Mouse (Mus musculus) heart, embryonic 14.5 days (tissue): Measurements from ENCODE around the gene Sufu. TPM values are rescaled to one million over a fixed set of nuclear protein-coding genes. Genes with fewer than 3 reads are reported as not detected.

Experiments
- ATAC-seq: fragments of 200-750 bp; cut with Nextera tagmentation; 2 replicates; pipeline ENCODE4 v1.8.0; 2017; ENCODE audit warnings: low read depth, moderate TSS enrichment; ENCODE audit not compliant: insufficient number of reproducible peaks, insufficient read depth, low FRiP score
- H3K27ac ChIP-seq, 2 experiments: fragments of 200-500 bp in 1 of 2; fragments of 300-500 bp in 1 of 2; sonication (generic) in 1 of 2; replicated peaks in 1 of 2; 2 replicates each; pipeline ENCODE4 v1.5.1; 2012 to 2014; ENCODE audit warnings: low read depth in 2 of 2, low read length in 2 of 2, control low read depth in 1 of 2, mild to moderate bottlenecking in 1 of 2, mixed read lengths in 1 of 2; ENCODE audit not compliant: control insufficient read depth in 1 of 2, insufficient read depth in 1 of 2
- H3K27me3 ChIP-seq: fragments of 300-500 bp; sonication (generic); 2 replicates; pipeline ENCODE4 v1.6.1; 2014; ENCODE audit warnings: mild to moderate bottlenecking, low read length, control low read depth; ENCODE audit not compliant: control insufficient read depth, insufficient read depth
- H3K36me3 ChIP-seq: fragments of 300-500 bp; sonication (generic); 2 replicates; pipeline ENCODE4 v1.6.1; 2014; ENCODE audit warnings: mild to moderate bottlenecking, control low read depth, low read length, mixed read lengths; ENCODE audit not compliant: control insufficient read depth, insufficient read depth
- H3K4me1 ChIP-seq, 2 experiments: fragments of 200-500 bp in 1 of 2; fragments of 300-500 bp in 1 of 2; sonication (generic) in 1 of 2; 2 replicates each; pipeline ENCODE4 v1.6.1; 2012 to 2014; ENCODE audit warnings: low read length in 2 of 2, control low read depth in 1 of 2, mixed read lengths in 1 of 2; ENCODE audit not compliant: control insufficient read depth in 2 of 2, insufficient read depth in 2 of 2
- H3K4me2 ChIP-seq: fragments of 300-500 bp; sonication (generic); 2 replicates; pipeline ENCODE4 v1.6.1; 2014; ENCODE audit warnings: mild to moderate bottlenecking, low read length
- H3K4me3 ChIP-seq, 2 experiments: fragments of 200-500 bp in 1 of 2; fragments of 300-500 bp in 1 of 2; sonication (generic) in 1 of 2; 2 replicates each; pipeline ENCODE4 v1.5.1; 2012 to 2014; ENCODE audit warnings: low read length in 2 of 2, mild to moderate bottlenecking in 2 of 2, control low read depth in 1 of 2, low read depth in 1 of 2, moderate library complexity in 1 of 2; ENCODE audit not compliant: control insufficient read depth in 1 of 2, insufficient read depth in 1 of 2
- H3K9ac ChIP-seq: fragments of 300-500 bp; sonication (generic); 2 replicates; pipeline ENCODE4 v1.6.1; 2014; ENCODE audit warnings: mild to moderate bottlenecking, low read length
- H3K9me3 ChIP-seq: fragments of 300-500 bp; sonication (generic); 2 replicates; pipeline ENCODE4 v1.6.1; 2016; ENCODE audit warnings: low read length, control low read depth; ENCODE audit not compliant: control insufficient read depth
- WGBS: fragments of 180-500 bp; shearing (Covaris S2); extraction: QIAGEN DNeasy Blood & Tissue Kit; methylation state at CpG from one replicate; pipeline ENCODE4 v1.1.7; 2014; 5-methylcytosine and 5-hydroxymethylcytosine counted together
- polyA plus RNA-seq: library from polyadenylated mRNA; unstranded; fragments of >200 nt; fragmentation: Nextera tagmentation; extraction: Ambion mirVana; gene quantifications from 2 replicates; pipeline ENCODE4 v1.2.1, GENCODE M21; 2014

The Sufu gene
- polyA plus RNA-seq, 1 experiment from 2014 or later, result 18.8 TPM

DNA sequence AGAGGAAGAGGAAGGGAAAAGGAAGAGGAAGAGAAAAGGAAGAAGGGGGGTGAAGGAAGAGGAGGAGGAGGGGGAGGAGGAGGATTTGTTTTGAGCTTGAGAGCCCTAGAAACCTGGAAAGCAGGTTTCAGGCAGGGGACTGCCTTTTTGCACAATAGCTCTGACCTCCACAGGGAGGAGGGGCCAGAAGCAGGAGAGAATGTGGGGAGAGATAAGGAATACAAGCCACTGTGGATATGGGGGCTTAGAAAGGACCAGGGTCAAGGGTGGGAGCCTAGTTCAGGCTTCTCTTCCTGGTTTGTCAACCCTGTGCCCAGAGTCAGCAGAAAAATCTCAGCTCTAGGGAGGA is 126.4 kb downstream of the Sufu start:
- H3K27ac ChIP-seq, result peak overlapping the region; percentile 72 to 75
- peaks cover 49 to 73% of the 10 kb centered on the region in 2 experiments for H3K4me1 ChIP-seq
- no peaks in the 10 kb centered on the region for H3K27me3 ChIP-seq
- no peak overlapping the region; a peak in 1 of 4 replicates for H3K4me3 ChIP-seq
- peak overlapping the region; percentile 57 for H3K9ac ChIP-seq
- H3K36me3 ChIP-seq, result no peaks in the 10 kb centered on the region
- ATAC-seq, result no peak
- H3K4me2 ChIP-seq, result peak overlapping the region; percentile 64
- H3K9me3 ChIP-seq, result no peaks in the 10 kb centered on the region

DNA sequence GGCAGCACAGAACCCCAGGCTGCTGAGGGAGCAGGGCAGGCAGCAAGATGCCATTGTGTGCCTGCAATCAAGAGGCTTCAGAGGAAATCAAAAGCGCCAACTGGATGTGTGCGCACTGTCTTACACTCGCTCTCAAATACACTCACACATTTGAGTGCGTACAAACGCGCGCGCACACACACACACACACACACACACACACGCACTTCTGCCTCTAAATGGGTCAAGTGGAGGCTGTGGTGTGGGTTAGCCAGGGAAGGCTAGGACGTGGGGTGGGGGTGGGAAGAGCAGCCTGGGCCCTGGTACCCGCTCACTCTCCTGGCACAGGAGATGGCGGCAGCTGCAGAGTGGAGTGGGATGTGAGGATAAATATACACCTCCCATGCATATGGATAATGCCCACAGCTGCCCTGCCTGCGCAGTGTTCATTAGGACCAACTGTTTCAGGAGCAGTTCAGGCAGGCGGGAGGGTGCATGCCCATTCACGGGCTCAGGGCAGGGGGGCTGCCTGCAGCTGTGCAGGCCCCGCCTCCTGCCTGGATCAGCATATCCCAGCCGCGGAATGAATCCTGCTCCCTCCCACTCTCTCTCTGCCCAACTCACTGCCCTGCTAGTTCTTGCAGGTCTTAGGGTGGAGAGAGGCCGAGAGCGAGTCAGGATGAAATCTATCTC is 126.9 kb downstream of the Sufu start:
- no peaks in the 10 kb centered on the region for H3K27me3 ChIP-seq
- WGBS, result 6% methylated on average over 20 of the region's 20 CpGs
- no peaks in the 10 kb centered on the region for H3K36me3 ChIP-seq
- H3K27ac ChIP-seq, result peak overlapping the region; percentile 72 to 75
- peak; percentile 72 for ATAC-seq
- peaks cover 51 to 72% of the 10 kb centered on the region in 2 experiments for H3K4me1 ChIP-seq
- H3K9me3 ChIP-seq, result no peaks in the 10 kb centered on the region
- peak overlapping the region; percentile 57 for H3K9ac ChIP-seq
- H3K4me2 ChIP-seq, result peak overlapping the region; percentile 64
- H3K4me3 ChIP-seq, result peak overlapping the region; percentile 16 to 34

DNA sequence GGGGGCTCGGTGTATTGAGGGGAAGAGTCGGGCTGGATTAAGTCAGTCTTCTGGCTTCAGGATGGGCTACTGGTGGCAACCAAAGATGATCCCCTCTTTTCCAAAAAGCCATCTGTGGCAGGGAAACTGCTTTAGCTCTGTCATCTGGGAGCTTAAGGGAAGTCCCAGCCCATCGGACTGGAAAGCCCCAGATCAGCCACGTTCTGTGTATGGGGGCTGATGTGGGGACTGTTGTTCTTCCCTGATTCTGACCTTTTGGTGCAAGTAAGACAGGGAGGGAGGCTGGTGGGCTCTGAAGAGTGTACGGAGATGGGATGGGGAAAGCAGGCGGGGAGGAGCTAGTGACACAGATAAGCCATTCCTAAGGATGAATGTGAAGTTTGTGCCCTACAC is 127.5 kb downstream of the Sufu start:
- peak overlapping the region; percentile 57 for H3K9ac ChIP-seq
- no peak for ATAC-seq
- WGBS, result 7% methylated on average over 6 of the region's 6 CpGs
- H3K4me3 ChIP-seq, result peak overlapping the region; percentile 16 to 34
- H3K4me1 ChIP-seq, result peaks cover 53 to 72% of the 10 kb centered on the region in 2 experiments
- no peaks in the 10 kb centered on the region for H3K9me3 ChIP-seq
- peak overlapping the region; percentile 64 for H3K4me2 ChIP-seq
- peak overlapping the region; percentile 72 to 75 for H3K27ac ChIP-seq
- no peaks in the 10 kb centered on the region for H3K36me3 ChIP-seq
- H3K27me3 ChIP-seq, result no peaks in the 10 kb centered on the region

DNA sequence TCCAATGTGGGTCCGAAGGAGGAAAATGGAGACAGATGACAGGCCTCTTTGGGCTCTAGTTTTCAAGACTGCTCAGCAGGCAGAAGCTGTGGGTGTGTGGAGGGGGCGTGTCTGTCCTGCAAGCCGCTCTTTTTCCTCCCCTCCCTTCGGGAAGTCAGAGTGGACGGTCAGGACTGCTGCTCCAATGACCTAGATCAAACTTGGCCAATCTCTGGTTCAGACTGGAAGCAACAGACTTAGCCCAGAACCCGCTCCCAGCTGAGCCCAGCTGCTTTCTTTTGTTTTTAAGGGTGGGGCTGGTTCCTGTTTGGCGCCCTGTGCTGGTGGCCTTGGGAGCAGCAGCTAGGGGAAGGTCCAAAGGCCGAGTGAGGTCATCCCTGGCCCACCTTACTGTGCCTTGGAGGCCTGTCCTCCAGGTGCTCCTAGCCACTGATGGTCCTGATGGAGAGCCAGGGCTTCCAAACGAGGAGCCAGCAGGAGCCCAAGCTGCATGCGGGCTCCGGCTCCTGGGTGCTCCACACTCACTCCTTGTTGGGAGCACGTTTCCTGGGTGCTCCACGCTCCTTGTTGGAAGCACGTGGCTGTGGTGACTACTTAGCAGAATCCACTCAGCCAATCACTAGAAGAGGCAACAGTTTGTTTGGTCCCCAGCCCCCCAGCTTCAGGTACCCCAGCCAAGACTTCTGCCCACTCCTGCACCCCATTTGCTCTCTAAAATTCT is 128.1 kb downstream of the Sufu start:
- no peaks in the 10 kb centered on the region for H3K36me3 ChIP-seq
- peak overlapping the region; percentile 57; the same call in 1 of the 2 replicates for H3K9ac ChIP-seq
- H3K4me2 ChIP-seq, result peak overlapping the region; percentile 64
- H3K27me3 ChIP-seq, result no peaks in the 10 kb centered on the region
- H3K4me1 ChIP-seq, result peaks cover 55 to 75% of the 10 kb centered on the region in 2 experiments
- H3K27ac ChIP-seq, result peak overlapping the region; percentile 72 to 75
- no peaks in the 10 kb centered on the region for H3K9me3 ChIP-seq
- WGBS, result 28% methylated on average over 14 of the region's 14 CpGs
- ATAC-seq, result 0 out of 2 replicates have a peak, but pooled peaks have one; percentile 12
- no peak overlapping the region for H3K4me3 ChIP-seq

DNA sequence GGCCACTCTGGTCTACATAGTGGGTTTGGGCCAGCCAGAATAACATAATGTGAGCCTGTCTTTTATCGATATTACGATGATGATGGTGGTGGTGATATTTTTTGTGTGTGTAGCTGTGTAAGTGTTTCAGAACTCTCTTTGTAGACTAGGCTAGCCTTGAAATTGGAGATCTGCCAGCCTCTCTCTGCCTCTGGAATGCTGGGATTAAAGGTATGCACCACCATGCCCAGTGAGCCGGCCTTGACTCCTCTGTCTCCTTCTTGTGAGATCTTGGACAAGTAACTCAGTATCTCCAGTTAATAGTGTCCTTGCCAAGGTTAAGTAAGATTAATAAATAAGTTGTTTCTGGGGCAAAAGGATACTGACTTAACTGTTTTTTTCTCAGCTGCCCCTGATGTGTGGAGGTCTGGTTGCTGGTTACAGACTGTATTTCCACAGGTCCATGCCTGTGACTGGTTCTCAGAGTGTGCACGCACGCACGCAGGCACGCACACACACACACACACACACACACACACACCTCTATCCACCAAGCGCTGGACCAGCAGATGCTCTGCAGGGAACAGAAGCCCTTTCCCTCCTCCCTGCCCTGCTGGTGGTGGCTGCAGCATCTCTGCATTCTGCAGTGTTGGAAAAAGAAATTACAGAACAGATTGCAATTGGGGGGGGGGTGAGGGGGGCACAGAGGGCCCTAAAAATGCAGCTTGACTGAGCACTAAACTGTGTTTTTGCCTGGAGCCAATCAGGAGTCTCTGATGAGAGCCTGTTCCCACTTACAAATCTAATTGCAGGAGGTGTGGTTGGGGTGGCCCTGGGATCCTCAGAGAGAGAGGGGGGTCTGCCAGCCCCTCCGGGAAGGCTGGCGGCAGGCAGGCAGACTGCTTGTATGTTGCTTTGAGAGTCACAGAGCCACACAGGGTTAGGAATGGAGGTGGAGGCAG is 129.3 kb downstream of the Sufu start:
- Histone ChIP-seq H3K9ac (no peak overlapping the region), H3K9me3 (no peaks in the 10 kb centered on the region), H3K4me1 (peaks cover 67 to 87% of the 10 kb centered on the region in 2 experiments), H3K27me3 (no peaks in the 10 kb centered on the region), H3K4me3 (no peak overlapping the region), H3K27ac (peak overlapping the region in 1 of 2 experiments; percentile 39; a peak in 1 of 4 replicates), H3K36me3 (no peaks in the 10 kb centered on the region), H3K4me2 (no peak overlapping the region)
- ATAC-seq, result no peak
- WGBS, result 55% methylated on average over 10 of the region's 10 CpGs

DNA sequence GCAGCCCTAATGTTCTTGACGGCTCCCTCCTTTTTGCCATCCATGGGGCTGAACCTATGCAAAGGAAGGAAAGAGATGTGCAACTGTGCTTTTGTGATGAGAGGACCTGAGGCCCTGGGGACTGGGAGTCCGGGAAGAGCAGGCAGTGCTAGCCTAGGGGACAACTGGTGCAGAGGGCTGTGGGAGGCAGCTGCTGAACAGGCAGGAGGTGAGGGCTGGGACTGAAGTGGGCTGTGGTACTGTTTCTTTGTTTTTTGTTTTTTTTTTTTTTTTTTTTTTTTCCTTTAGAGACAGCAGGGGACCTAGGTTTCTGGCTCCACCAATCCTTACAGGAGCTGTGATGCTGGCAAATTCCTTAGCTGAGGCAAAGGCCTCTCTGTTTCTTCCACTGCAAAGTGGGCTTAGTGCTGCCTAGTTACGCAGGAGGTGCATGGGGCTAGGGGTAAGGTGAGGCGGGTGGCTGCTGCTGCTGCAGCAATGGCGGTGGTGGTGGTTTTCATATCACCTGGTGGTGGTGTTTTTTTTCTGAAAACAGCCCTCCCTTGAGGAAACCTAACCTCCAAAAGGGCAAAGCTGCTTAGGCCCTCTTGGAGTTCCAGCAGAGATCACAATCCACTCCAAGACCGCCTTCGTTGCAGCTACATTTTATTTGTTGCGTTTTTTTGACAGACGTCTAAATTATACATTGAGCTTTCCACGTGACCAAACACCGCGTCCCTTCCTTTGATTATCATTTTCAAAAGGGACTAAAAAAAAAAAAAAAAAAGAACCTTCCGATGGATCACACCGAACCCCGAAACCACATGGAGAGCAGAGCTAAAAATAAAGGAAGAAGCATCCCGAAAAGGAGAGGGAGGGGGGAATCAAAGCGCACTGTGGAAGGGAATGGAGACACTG is 131.2 kb downstream of the Sufu start:
- peak overlapping the region; percentile 18 to 36 for H3K4me3 ChIP-seq
- H3K4me2 ChIP-seq, result peak overlapping the region; percentile 73
- H3K9me3 ChIP-seq, result no peaks in the 10 kb centered on the region
- 18% methylated on average over 17 of the region's 17 CpGs for WGBS
- peaks cover 79 to 95% of the 10 kb centered on the region in 2 experiments for H3K4me1 ChIP-seq
- no peaks in the 10 kb centered on the region for H3K36me3 ChIP-seq
- peak overlapping the region; percentile 76 for H3K9ac ChIP-seq
- no peak for ATAC-seq
- H3K27ac ChIP-seq, result peak overlapping the region; percentile 95 to 98
- H3K27me3 ChIP-seq, result no peaks in the 10 kb centered on the region
